Mouse (Mus musculus): ENCODE data around the gene Enpp1.
"Not testable (repeated sequence)": the region's sequence is repeated elsewhere in the genome, so short reads cannot be mapped to it uniquely, and the experiment has no call there.

Gene Enpp1

DNA sequence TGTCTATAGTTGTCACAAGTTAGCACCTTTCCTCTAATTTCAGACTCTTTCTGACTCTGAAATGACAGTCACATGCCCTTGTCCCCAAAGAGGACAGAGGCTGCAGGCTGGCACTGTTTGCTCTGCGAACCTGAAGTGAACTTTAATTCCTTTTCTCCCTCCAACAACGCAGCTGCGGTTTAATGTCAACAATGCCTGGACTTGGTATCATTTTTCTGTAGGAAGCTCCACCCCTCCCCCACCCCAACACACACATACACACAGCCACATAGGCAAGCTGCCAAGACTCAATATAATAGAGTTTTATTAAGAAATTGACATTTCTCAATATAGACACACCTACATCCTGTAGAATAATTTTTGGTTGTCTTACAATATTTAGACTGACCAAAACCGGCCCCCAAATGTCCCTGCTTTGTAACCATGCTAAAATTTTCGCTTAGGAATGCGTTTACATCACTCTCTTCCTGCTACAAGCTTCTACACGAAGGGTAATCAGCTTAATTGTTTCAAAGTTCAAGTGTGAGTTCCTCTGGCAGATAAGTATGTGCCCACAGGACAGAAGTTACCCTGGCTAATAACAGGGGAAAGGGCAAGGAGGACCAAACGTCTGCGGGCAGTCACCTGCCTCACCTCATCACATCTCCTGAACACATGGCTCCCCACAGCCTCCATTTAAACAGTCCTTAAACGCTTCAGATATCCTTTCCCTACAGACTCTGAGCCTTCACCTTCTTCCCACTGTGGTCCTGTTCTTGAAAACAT, 73.5 kb downstream of the Enpp1 start:
- no peak for DNase-seq (ENCODE audit: low read depth, low spot score)

DNA sequence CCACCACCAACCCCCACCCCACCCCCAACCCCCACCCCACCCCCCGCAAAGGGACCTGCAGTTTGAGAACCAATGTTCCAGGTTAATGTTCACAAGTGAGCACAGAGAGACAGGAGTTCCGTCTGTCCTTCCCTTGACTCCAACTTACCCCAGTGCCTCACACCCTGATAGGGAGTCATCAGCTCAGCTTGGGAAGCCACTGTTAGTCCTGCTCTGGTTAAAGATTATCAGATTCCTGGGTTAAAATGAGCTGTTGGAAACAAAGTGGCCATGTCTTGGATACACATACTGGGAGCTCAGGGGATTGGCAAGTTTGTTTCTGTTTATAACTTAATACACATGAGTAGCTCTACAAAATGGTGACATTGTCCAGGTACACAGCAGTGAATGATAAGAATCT, 75.0 kb downstream of the Enpp1 start:
- no peak for DNase-seq (ENCODE audit: low read depth, low spot score)

DNA sequence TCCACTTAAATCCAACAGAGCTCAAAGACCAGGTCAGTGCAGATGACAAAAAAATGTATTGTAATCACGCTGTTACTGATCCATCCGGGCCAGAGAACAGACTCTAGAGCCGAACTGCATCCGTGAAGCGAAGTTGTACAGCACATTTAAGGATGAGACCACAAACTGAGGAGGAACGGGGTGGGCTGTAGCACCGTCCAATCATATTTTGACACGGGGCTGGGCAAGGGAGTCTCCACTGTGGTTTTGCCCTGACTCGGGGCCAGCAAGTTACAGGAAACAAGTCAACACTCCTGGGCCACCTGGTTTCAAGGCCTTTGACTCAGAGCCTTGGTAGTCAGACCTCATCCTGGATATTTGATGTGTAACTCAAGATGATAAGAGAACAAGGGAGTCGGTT, 76.1 kb downstream of the Enpp1 start:
- no peak for DNase-seq (ENCODE audit: low read depth, low spot score)

DNA sequence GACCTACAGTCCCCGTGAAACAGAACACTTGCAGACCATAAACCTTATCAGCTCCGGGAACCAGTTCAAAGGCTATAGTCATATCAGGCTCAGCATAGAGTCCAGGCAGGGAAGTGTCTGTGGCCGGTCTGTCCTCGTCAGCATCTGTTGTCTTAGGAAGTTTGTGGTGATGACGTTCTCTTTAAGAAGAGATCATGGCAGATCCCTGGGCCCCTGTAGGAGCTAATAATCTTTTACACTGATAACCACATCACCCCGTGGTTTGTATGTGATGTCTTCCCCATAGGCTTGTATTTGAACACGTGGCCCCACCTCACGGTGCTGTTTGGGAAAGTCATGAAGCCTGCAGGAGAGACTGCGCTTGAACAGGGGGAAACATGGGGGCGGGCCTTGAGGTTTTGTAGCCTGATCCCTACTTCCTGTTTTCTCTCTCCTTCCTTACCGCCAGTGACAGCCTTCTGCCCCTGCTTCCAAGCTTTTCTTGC, 76.6 kb downstream of the Enpp1 start:
- no peak for DNase-seq (ENCODE audit: low read depth, low spot score)

DNA sequence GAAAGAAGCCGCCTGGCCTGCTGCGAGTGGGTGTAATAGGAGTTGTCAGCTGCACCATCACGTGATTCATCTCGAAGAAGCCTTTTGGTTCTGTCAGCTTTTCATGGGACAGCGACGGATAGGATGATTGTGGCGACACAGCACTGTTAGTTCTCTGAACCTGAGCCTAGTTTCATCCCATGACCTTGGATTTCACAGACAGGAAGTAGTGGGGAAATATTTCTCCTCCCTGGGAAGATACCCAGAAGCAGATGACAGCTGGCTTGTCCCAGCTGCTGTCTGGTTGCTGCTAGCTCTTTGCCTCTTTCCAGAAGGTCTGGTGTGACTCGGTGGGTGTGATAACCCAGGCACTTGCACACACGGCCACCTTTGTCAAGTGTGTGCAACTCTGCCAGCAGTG, 77.7 kb downstream of the Enpp1 start:
- DNase-seq (ENCODE audit: low read depth, low spot score): no peak

DNA sequence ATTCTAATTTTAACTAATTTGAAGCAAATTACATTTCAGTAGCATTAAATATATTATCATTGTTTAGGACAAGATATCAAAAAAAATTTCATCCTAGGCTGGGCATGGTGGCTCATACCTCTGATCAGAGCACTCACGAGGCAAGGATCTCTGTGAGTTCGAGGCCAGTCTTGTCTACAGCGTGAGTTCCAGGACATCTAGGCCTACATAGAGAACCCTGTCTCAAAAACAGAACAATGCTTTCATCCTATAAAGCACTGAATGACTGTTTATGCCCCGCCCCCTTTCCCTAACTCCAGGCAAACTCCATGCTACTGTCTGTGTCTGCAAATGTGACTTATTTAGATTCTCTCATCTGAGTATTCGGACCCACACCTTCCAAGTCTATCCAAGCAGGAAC, 80.8 kb downstream of the Enpp1 start:
- DNase-seq (ENCODE audit: low read depth, low spot score): no peak

DNA sequence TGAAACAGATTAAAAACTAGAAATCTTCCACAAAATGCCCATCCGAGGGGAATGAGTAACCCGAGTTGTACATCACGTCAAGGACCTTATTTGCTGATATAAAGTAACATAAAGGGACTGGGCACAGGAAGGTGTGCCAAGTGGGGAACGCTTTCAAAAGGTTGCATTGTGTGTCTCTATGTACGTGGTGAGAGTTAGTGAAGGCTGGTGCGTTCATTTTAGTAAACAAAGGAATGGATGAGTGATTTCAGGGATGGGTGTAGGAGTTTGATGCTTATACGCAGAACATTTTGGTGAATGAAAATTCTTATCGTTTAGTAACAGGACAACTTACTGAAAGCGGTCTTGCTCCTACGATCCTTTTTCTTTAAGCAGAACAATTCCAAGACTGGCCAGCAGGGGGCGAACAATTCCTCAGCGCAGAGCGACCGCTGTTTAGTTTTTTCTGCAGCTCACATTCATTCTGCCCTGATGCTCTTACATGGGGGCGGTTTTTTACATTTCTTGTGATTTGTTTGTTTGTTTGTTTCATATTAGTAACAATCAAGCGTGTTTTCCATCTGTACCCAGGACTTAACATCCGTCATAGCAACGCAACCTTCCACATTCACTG, 81.4 kb downstream of the Enpp1 start:
- DNase-seq (ENCODE audit: low read depth, low spot score): peak; percentile 21

DNA sequence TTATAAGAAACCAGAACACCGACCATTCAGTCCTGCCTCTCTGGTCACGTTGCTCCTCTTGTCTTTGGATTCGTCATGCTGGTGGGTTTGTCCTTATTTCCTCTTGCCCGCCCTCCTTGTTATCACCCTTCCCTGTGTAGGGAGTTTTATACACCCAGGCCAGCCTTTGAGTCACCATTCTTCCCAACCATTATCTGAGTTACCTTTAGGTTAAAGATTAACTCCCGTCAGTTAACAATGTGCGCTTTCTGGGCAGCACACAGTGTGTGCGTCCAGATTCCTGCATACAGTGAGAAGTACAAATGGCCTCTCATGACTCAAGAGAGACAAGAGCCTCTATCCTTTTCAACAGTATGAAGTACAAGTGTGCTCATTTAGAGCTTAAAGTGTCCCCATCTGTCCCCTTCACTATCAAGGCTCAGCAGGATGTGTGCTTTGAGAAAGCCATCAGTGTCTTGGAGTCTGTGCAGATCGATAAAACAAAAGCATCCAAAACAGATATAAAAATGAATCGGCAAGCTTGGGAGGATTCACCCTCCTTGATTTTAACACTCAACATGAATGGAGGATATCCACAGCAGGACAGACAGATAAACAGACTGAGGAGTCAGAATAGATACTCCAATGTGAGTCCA, 82.8 kb downstream of the Enpp1 start:
- DNase-seq (ENCODE audit: low read depth, low spot score): no peak

DNA sequence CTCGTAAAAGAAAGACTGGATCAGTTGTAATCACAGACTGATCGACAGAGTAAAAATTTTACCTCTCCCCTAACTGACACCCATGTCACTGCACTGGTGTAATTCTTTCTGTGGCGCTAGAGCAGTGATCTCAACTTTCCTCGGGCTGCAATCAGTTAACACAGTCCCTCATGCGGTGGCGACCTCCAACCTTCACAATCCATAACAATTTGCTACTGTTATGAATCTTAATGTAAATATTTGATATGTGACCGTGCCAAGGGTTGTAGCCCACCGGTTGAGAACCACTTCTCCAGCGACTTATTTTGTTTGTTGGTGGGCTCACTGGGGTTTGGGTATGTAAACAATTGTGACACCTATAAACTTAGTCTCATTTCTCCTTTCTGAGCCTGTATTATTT, 83.5 kb downstream of the Enpp1 start:
- DNase-seq (ENCODE audit: low read depth, low spot score): no peak

DNA sequence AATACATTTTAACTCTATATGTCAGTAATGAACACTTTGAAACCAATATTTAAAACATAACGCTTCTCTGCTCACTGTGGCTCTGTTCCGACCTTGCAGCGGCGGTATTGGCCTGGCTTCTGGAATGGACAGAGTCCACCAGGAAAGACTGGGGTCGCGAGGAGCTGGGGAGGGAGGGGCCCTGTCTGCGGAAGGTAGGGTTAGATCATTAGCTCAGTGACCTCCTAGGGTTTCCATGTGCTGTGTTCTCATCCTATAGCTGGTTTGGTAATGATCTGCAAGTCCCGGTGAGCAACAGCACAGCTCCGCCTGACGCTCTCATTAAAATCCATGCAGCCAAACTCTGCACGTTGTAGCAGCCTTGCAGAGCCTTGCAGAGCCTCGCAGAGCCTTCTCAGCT, 84.7 kb downstream of the Enpp1 start:
- DNase-seq (ENCODE audit: low read depth, low spot score): no peak

DNA sequence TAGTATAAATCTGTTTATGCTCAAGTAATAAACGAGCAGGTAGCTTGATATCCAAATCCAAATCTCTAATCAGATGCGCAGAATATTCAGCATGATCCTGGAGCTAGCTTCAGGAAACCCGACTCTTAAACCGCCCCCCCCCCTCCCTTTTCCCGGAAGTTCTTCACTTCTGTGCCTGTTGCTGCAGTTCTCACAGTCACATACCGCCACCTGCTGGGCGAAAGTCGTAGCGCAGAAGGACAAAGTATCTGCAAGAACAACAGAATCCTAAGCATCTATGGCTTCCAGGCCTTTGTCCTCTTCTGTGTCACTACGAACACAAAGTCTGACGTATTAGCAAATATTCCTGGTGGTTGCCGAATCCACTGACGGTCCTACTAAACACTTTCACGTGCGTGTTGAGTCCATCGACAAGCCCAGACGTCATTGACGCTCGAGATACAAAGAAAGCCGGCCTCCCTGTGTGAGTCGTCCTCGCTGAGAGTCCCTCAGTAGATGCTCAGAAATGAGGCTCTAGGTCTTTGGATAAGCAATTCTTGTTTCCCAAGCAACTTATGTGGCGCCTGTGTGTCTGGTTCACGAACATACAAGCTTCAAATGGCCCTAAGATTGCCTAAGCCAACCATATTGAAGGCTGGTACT, 86.8 kb downstream of the Enpp1 start:
- peak; percentile 11 for DNase-seq (ENCODE audit: low read depth, low spot score)

DNA sequence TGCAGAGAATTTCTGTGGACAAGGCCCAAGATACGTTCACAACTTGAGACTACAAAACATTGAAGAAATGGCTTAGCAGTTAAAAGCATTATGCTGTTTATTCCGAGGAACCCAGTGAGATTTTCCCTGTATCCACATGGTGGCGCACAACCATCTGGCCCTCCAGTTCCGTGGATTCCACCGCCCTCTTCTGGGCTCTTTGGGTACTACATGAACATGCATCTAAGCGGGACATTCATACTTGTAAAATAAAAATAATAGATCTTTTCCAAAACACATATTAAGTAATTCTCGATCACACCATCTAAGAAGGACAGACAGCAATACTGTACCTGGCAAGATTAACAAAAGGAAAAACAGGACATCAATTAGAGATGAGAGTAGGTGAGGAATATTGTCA, 89.4 kb downstream of the Enpp1 start:
- peak; percentile 46 for DNase-seq (ENCODE audit: low read depth, low spot score)

DNA sequence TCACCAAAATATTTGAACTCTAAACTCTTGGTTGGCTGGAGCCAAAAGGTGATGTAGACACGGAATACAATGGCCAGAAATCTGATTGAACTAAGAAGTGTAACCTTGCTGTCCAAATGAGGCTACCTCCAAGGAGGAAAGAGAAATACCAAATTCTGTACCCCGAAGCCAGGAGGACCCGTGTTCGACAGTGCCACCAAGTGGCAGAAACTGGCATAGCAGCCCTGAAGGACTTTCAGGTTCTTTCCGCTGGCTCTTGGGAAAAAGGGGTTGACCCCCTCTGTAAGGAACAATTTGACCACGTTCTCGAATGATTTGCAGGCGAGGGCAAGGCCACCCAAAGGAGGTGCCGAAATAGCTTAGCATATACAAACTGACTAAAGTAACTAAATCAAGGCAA, 90.4 kb downstream of the Enpp1 start:
- peak; percentile 19 for DNase-seq (ENCODE audit: low read depth, low spot score)

DNA sequence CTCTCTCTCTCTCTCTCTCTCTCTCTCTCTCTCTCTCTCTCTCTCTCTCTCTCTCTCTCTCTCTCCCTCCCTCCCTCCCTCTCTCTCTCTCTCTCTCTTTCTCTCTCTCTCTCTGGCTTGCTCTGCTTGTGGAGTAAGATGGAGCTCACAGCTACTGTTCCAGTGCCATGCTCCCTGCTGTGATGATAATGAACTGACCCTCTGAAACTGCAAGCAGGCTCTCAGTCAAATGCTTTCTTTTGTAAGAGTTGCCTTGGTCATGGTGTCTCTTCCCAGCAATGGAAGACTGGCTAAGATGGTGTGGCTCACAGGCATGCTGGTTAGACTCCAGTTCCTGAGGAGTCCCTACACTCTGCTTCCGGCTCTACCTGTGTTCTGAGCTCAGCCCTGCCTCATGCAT, 95.4 kb downstream of the Enpp1 start:
- DNase-seq (ENCODE audit: low read depth, low spot score): not testable (repeated sequence)

DNA sequence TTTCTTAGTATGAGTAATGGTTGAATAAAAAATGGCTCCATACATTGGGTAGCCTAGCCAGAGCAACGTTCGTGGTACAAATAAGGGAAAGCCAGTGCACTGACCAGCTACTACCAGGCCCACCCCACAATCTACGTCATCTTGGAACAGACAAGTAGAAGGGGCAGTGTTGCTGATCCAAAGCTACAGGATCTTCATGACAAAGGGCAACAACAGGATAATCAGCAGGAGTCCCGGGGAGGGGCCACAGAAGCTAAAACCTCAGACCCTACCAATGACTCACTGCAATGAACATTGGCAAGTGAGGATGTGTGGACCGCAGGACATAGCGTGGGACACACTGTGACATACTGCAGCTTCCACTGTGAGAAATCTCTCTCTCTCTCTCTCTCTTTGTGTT, 96.2 kb downstream of the Enpp1 start:
- no peak for DNase-seq (ENCODE audit: low read depth, low spot score)

DNA sequence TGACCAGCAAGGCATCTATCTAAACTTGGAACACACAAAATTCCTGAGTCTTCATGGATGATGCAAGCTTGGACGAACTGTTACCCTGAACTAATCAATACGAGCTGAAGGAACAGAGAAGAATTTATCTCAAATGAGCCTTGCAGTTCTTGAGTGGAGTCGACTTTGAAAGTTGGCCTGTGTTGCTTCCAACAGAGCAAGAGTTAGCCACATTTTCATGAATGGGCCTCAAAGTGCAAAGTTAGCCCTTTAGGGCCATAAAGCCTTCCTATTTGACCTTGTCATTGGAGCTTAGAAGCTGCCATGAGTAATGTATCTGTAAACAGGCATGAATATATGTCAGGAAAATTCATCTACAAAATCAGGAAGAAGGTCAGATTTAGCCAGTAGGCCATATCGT, 97.2 kb downstream of the Enpp1 start:
- no peak for DNase-seq (ENCODE audit: low read depth, low spot score)

DNA sequence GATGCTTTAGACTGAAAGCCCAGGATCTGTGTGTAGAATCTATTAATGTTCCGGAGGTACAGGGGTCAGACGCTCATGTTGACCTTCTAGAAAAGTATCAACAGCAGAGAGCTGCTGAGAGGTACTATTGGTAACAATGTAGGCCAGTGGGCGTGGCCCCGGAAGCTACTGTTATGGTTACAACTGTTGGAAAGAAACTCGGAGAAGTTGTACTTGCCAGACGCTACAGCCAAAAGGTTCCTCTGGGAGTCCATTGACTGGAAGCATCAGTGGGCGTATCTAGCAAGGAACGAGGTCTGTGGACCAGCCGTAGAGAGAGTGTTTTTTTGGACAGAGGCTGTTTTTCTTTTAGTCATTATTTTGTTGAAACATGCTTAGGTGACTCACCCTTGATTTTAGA, 102.2 kb downstream of the Enpp1 start:
- no peak for DNase-seq (ENCODE audit: low read depth, low spot score)

DNA sequence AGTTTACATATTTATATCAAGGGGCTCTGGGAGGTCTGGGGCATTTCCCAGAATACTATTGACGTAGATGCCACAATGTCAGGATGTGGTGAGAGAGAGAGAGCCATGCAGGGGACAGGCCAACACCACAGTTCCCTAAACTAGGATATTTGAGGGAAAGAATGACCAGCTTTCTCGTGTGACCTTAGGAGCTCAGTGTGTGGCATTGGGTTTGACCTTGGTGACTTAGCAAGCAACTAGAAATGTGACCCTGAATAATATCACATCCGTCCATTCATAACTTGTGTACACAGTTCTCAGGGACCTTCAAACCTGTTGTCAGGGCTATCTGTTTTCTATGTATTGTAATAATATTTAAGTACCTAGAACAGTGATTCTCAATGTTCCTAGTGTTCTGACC, 102.8 kb downstream of the Enpp1 start:
- DNase-seq (ENCODE audit: low read depth, low spot score): no peak

DNA sequence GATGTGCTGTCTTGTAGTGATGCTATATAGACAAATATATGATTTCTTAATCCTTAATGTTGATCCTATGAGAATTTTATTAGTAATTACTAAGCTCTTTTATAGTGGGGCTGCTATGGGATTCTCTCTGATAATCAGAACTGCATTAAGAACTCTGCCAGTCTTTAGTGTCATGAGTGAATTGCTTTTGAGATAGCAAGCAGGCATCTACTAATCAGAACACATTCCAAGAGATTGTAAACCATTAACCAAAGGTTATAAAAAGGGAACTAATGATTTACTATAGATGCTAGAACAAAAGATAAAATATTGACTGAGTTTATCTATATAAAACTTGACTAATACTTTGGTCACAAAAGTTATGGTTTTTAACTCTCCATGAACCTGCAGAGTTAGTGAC, 108.2 kb downstream of the Enpp1 start:
- no peak for DNase-seq (ENCODE audit: low read depth, low spot score)

DNA sequence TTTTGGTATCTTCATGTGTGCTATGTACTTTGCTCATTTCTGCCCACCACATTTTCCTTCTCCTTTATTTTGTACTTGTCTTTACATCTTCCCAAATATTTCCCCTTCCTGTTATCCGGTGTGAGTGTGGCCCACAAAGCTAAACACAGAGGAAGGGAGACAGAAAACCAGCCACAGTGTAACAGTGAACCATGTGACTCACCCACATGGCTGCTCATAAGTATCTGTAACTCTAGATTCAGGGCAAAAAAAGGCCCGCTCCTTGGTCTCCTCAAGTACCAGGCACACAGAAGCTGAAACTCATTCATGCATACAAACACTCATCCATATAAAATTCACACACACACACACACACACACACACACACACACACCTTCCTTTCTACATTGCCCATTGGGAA, 108.9 kb downstream of the Enpp1 start:
- DNase-seq (ENCODE audit: low read depth, low spot score): no peak

DNA sequence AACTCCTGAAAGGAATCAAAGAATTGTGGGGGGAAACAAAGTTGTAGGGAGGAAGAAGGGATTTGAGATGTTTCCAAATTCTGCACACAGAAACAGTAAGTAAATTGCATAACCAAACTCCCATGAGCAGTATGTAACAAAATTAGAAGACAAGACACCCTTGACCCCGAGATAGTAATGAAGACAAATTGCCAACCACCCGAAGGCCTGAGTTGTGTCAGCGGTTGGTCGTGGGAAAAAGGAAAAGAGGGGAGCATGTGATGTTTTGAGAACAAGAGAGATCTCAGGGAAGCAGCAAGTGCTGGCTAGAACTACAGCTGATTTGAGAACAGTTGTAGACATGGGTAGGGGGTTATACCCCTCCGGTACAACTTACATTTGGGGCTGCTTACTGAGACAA, 112.2 kb downstream of the Enpp1 start:
- DNase-seq (ENCODE audit: low read depth, low spot score): no peak

DNA sequence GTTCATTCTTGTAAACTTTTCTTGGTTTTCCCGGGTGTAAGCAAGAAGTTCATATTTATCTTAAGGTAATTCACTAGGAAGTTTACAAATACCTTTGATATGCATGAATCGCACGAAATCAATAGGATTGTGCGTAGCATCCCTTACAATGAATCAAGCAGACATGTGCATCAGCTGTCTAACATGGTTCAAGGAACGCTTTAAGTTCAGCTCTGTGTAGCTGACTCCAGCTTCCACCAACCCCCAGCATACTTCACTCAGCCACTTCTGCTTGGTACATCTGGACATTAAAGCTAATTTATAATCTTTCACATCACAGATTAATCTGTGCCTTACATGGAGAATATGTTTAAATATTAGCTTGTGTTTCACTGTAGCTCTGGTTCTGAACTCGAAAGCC, 113.3 kb downstream of the Enpp1 start:
- DNase-seq (ENCODE audit: low read depth, low spot score): no peak

DNA sequence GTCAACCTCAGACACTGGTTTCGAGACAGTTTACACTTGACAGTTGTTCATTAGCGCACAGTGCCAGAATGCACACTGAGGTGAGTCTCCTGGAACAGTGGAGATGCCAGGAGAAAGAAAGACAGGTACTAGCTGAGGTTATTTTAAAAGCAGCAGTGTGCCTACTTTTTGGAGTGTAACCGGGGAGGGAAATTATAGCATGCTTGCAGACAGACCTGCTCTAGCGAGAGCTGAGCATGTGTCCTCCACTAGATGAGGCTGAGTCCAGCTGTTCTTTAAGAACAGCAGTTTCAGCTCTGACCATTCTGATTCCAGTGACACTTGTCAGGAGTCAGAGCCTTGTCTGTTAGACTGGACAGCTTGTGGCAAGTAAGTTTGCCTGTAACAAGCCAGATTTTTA, 114.2 kb downstream of the Enpp1 start:
- no peak for DNase-seq (ENCODE audit: low read depth, low spot score)

Measured in c-Kit-negative CD71-positive TER-119-positive erythroid progenitor cells, embryonic 14.5 days (primary cell).